Mouse (Mus musculus): ENCODE data around the gene Arfgap3. TPM values are rescaled to one million over a fixed set of nuclear protein-coding genes. Genes with fewer than 3 reads are reported as not detected.

The Arfgap3 gene
- polyA plus RNA-seq, 1 experiment from 2014 or later, result 41.1 TPM

DNA sequence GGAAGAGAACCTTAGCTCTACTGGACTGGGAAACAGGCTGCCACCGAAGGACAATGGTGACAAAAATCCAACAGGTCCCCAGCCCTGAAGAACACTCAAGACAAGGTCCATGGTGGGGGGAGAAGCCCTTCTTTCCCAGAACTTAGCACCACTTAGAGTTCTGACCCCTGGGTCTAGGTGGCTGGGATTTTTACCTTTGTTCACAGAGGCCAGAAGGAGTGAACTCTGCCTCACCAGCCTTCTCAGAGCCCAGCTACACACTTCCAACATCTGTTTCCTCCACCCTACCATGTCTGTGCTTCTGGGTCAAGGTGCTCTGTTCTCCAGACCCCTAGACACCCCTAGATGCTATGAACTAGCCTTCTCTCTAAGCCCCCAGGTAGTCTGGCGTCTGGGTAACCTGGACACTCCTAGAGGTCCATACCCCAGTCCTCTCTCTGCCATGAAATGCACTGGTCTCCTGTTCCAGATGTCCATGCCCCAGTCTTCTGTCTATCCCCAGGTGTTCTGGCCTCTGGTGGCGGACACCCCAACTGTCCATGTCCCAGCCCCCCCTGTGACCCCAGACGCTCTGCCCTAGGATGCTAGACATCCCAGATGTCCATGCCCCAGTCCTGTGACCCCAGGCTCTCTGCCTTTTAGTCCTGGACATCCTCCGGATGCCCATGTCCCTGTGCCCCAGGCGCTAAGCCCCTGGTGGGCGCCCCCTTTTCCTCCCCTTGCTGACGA lies 658 bp downstream of the Arfgap3 start:
- peak overlapping the region; percentile 17; the same call in 1 of the 2 replicates for H3K27ac ChIP-seq (ENCODE audit: low read length)
- 16% methylated on average over 8 of the region's 8 CpGs for WGBS

DNA sequence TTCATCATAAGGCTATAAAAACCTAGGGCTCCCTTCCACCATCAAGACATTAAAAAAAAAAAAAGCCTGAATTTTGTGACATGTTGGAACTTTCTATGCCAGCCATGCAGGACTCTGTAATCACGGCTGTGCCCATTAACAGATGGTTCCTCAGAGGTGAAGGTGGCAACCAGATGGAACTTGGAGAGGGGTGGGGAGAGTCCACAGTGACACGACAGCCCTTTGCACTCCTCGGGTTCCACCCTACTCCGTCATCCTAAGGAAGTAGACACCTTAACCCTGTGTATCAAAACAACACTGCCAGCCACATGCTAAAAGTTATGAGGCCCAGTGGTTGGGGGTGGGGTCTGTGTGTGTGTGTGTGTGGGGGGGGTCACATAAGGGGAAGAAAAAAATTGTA lies 1.3 kb downstream of the Arfgap3 start:
- ATAC-seq (ENCODE audit: low FRiP score, low TSS enrichment), result no peak
- no peaks in the 10 kb centered on the region for H3K9me3 ChIP-seq (ENCODE audit: low read length)
- 0 out of 2 replicates have a peak, but pooled peaks cover 3% of the 10 kb centered on the region for H3K36me3 ChIP-seq (ENCODE audit: insufficient read depth, low read length)
- no peak overlapping the region for H3K27ac ChIP-seq (ENCODE audit: low read length)
- WGBS, result 46% methylated on average over 4 of the region's 4 CpGs
- H3K27me3 ChIP-seq (ENCODE audit: insufficient read depth, low read length), result no peaks in the 10 kb centered on the region
- H3K4me2 ChIP-seq (replicated peaks; ENCODE audit: low read depth, low read length), result peak overlapping the region; percentile 94
- no peak overlapping the region for H3K4me3 ChIP-seq (ENCODE audit: low read length)
- H3K4me1 ChIP-seq (ENCODE audit: insufficient read depth, low read length), result peaks cover 24% of the 10 kb centered on the region
- H3K9ac ChIP-seq (replicated peaks; ENCODE audit: low read length), result peak overlapping the region; percentile 25; the same call in 1 of the 2 replicates

More for the DNA sequence above, 658 bp downstream of the Arfgap3 start:
- peak; percentile 32 for ATAC-seq (ENCODE audit: low FRiP score, low TSS enrichment)
- Histone ChIP-seq H3K4me1 (ENCODE audit: insufficient read depth, low read length) (peaks cover 23% of the 10 kb centered on the region), H3K9me3 (ENCODE audit: low read length) (no peaks in the 10 kb centered on the region), H3K9ac (replicated peaks; ENCODE audit: low read length) (peak overlapping the region; percentile 84), H3K4me2 (replicated peaks; ENCODE audit: low read depth, low read length) (peak overlapping the region; percentile 94), H3K27me3 (ENCODE audit: insufficient read depth, low read length) (no peaks in the 10 kb centered on the region), H3K36me3 (ENCODE audit: insufficient read depth, low read length) (0 out of 2 replicates have a peak, but pooled peaks cover 3% of the 10 kb centered on the region), H3K4me3 (ENCODE audit: low read length) (peak overlapping the region; percentile 93)

DNA sequence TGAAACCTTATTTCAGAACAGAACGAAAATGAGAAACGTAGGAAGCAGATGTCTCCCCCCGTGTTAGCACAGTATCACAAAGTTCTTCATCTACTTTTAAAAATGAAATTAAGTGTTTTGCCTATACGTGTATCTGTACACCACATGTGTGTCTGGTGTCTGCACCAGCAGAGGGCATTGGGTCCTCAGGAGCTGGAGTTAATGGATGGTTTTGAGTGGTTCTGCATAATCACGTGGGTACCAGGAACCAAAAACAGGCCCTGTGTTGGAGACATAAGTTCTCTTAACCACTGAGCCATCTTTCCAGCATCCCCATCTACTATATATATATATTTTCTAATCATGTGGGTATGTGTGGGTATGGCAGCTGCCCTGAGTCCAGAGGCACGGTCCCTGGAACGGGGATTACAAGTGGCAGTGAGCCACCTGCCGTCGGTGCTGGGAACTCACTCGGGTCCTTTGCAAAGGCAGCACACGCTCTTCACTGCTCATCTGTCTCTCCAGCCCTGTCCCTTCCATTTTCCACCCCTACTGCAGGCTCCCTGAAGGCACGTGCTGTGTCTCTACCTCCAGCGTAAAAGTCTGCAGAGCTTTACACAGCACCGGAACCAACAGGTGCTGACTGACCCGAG lies 4.0 kb downstream of the Arfgap3 start:
- H3K9ac ChIP-seq (replicated peaks; ENCODE audit: low read length), result no peak overlapping the region
- H3K4me3 ChIP-seq (ENCODE audit: low read length), result no peak overlapping the region
- H3K4me2 ChIP-seq (replicated peaks; ENCODE audit: low read depth, low read length), result no peak overlapping the region
- no peaks in the 10 kb centered on the region for H3K9me3 ChIP-seq (ENCODE audit: low read length)
- H3K27ac ChIP-seq (ENCODE audit: low read length), result no peak overlapping the region
- H3K36me3 ChIP-seq (ENCODE audit: insufficient read depth, low read length), result peaks cover 15% of the 10 kb centered on the region
- H3K27me3 ChIP-seq (ENCODE audit: insufficient read depth, low read length), result no peaks in the 10 kb centered on the region
- WGBS, result 89% methylated on average over 15 of the region's 15 CpGs
- no peak for ATAC-seq (ENCODE audit: low FRiP score, low TSS enrichment)
- H3K4me1 ChIP-seq (ENCODE audit: insufficient read depth, low read length), result peaks cover 24% of the 10 kb centered on the region

DNA sequence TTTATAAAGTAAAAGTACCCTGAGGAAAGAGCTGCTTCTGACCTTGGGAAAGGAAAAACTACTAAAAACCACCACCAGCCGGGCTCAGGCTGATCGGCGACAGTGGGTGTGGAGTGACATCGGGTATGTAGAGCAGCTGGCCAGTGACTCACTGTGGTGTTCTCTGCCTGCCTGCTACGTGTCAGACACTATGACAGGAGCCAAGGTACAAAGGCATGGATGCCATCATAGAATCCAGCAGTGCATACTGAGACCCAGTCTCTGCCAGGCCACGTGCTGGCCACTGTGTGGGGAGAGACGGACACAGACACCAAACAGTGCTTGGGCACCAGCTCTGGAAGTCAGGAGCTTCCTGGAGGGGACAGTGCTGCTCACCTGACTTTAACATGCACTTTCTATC lies 5.1 kb downstream of the Arfgap3 start:
- Histone ChIP-seq H3K4me3 (ENCODE audit: low read length) (no peak overlapping the region), H3K9me3 (ENCODE audit: low read length) (no peaks in the 10 kb centered on the region), H3K4me1 (ENCODE audit: insufficient read depth, low read length) (peaks cover 21% of the 10 kb centered on the region), H3K27me3 (ENCODE audit: insufficient read depth, low read length) (no peaks in the 10 kb centered on the region), H3K36me3 (ENCODE audit: insufficient read depth, low read length) (peaks cover 15% of the 10 kb centered on the region), H3K4me2 (replicated peaks; ENCODE audit: low read depth, low read length) (no peak overlapping the region), H3K9ac (replicated peaks; ENCODE audit: low read length) (no peak overlapping the region), H3K27ac (ENCODE audit: low read length) (no peak overlapping the region)
- no peak for ATAC-seq (ENCODE audit: low FRiP score, low TSS enrichment)
- 76% methylated on average over 7 of the region's 7 CpGs for WGBS

DNA sequence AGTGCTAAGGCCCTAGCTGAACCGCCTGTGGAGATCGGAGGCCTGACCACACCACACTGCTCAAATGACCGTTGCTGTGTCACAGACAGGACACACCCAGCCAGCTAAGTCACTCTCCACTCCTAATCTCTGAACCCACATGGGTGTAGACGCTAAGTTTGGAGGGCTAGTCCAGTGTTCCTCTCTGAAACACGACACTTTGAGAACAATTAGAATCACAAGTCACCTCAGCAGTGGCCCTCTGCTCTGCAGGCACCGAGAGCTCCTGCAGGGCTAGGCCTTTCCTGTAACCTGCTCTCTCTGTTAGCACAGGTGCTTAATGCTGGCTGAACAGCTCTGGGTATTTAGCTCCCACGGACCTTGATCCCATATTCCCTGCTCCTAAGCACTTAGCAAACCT lies 5.9 kb downstream of the Arfgap3 start:
- H3K27me3 ChIP-seq (ENCODE audit: insufficient read depth, low read length), result no peaks in the 10 kb centered on the region
- H3K4me3 ChIP-seq (ENCODE audit: low read length), result no peak overlapping the region
- H3K4me2 ChIP-seq (replicated peaks; ENCODE audit: low read depth, low read length), result no peak overlapping the region
- no peak overlapping the region for H3K27ac ChIP-seq (ENCODE audit: low read length)
- ATAC-seq (ENCODE audit: low FRiP score, low TSS enrichment), result peak; percentile 42; the same call in 1 of the 2 replicates
- 24% methylated on average over 7 of the region's 7 CpGs for WGBS
- no peak overlapping the region for H3K9ac ChIP-seq (replicated peaks; ENCODE audit: low read length)
- peaks cover 15% of the 10 kb centered on the region for H3K4me1 ChIP-seq (ENCODE audit: insufficient read depth, low read length)
- H3K36me3 ChIP-seq (ENCODE audit: insufficient read depth, low read length), result peaks cover 15% of the 10 kb centered on the region
- H3K9me3 ChIP-seq (ENCODE audit: low read length), result no peaks in the 10 kb centered on the region

DNA sequence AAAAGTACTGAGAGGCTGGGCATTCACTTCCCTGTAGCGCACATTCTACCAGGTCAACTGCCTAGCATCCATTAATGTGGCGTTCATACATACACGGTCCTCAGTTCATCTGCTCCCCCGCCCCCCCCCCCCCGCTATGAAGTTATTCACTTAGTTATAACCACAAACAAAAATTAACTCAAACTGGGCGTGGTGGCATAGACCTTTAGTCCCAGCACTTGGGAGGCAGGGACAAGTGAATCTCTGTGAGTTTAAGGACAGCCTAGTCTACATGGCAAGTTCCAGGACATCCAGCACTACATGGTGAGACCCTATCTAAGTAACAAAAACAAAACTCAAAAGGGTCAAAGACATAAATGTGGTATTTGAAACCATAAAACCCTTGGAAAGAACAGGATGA lies 11.1 kb downstream of the Arfgap3 start:
- Histone ChIP-seq H3K9ac (replicated peaks; ENCODE audit: low read length) (no peak overlapping the region), H3K27ac (ENCODE audit: low read length) (no peak overlapping the region), H3K36me3 (ENCODE audit: insufficient read depth, low read length) (peaks cover 31% of the 10 kb centered on the region), H3K4me1 (ENCODE audit: insufficient read depth, low read length) (peaks cover 6% of the 10 kb centered on the region), H3K9me3 (ENCODE audit: low read length) (no peaks in the 10 kb centered on the region), H3K27me3 (ENCODE audit: insufficient read depth, low read length) (no peaks in the 10 kb centered on the region), H3K4me3 (ENCODE audit: low read length) (no peak overlapping the region), H3K4me2 (replicated peaks; ENCODE audit: low read depth, low read length) (no peak overlapping the region)
- 86% methylated on average over 6 of the region's 6 CpGs for WGBS
- no peak for ATAC-seq (ENCODE audit: low FRiP score, low TSS enrichment)

DNA sequence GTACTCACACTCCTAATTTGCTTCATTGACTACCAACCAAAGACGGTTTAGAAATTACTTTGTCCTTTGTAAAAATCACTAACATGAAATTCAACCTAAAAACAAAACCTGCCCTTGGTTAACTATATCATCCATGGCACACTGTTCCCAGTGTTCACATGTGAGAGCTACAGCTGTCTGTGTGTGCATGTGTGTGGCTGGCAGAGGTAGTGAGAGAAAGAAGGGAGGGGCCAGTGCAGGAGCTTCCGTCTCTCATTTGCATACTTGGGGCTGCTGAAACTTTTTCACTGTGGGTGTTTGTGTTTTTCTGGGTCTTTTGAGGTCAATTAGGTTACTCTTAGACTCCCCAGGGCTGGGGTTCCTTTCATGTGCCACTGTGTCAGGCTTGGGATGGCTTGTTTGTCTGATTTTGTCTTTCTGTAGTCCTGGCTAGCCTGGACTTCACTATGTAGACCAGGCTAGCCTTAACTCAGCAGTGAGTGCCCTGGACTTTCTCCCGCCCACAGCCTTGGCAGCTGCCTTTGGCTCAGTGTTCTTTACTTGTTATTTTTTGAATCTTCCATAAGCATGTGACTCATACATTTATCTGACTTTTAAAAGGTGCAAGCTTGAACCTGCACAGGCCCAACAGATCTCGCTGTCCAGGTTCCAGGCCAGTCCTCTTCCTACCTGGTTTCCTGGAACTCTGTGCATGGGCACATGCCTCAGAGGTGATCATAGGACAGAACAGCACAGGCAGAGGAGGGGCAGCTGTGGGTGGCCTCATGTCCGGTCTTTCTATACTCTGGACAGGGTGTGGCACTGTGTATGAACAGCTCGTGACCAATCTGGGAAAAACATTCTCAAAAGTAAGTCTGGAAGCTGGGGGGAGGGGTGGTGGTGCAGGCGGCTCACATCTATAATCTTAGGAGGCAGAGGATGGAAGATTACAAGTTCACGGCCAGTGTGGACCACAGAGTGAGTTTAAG lies 11.9 kb downstream of the Arfgap3 start:
- H3K9me3 ChIP-seq (ENCODE audit: low read length), result no peaks in the 10 kb centered on the region
- ATAC-seq (ENCODE audit: low FRiP score, low TSS enrichment), result 0 out of 2 replicates have a peak, but pooled peaks have one; percentile 65
- 79% methylated on average over 8 of the region's 8 CpGs for WGBS
- H3K27me3 ChIP-seq (ENCODE audit: insufficient read depth, low read length), result no peaks in the 10 kb centered on the region
- peaks cover 38% of the 10 kb centered on the region for H3K36me3 ChIP-seq (ENCODE audit: insufficient read depth, low read length)
- no peak overlapping the region for H3K27ac ChIP-seq (ENCODE audit: low read length)
- H3K4me1 ChIP-seq (ENCODE audit: insufficient read depth, low read length), result peaks cover 6% of the 10 kb centered on the region
- H3K9ac ChIP-seq (replicated peaks; ENCODE audit: low read length), result no peak overlapping the region
- H3K4me3 ChIP-seq (ENCODE audit: low read length), result no peak overlapping the region
- H3K4me2 ChIP-seq (replicated peaks; ENCODE audit: low read depth, low read length), result no peak overlapping the region

DNA sequence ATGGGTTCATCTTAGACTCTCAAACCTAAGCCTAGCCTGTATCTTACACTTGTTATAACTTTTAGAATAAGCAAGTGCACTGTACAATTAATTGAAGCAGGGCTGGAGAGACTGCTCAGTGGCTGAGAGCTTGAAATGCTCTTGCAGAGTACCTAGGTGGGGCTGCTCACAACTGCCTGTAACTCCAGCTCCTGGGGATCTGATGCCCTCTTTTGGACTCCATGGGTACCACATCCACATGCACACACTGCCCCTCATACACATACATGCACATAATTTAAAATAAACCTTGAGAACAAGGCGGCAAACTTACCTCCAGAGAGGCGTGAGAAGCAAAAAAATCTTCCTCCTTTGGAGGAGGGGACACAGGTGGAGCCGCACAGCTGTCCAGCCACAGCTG lies 17.7 kb downstream of the Arfgap3 start:
- no peak overlapping the region for H3K4me3 ChIP-seq (ENCODE audit: low read length)
- ATAC-seq (ENCODE audit: low FRiP score, low TSS enrichment), result no peak
- 85% methylated on average over 3 of the region's 3 CpGs for WGBS
- H3K9ac ChIP-seq (replicated peaks; ENCODE audit: low read length), result no peak overlapping the region
- no peaks in the 10 kb centered on the region for H3K9me3 ChIP-seq (ENCODE audit: low read length)
- no peak overlapping the region for H3K27ac ChIP-seq (ENCODE audit: low read length)
- no peaks in the 10 kb centered on the region for H3K27me3 ChIP-seq (ENCODE audit: insufficient read depth, low read length)
- no peak overlapping the region for H3K4me2 ChIP-seq (replicated peaks; ENCODE audit: low read depth, low read length)
- H3K36me3 ChIP-seq (ENCODE audit: insufficient read depth, low read length), result peaks cover 53% of the 10 kb centered on the region
- no peaks in the 10 kb centered on the region for H3K4me1 ChIP-seq (ENCODE audit: insufficient read depth, low read length)

DNA sequence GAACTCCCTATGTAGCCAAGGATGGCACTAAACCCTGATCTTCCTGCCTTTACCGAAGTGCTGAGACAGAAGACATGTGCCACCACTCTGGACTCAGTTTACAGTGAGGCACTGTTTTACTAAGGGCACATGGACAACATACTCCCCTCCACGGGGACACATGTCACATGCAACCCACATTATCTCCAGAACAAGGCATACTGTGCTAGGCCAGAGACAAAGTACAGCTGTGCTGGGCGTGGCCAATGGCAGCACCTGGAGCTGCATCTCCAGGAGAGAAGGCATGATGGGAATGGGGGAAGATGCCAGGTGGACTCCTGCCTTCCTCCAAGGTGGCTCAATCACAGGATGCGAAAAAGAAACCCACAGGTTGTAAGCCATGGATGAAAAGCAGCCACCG lies 21.1 kb downstream of the Arfgap3 start:
- WGBS, result 82% methylated on average over 5 of the region's 5 CpGs

More for the DNA sequence above, 21.1 kb downstream of the Arfgap3 start:
- no peak overlapping the region for H3K4me2 ChIP-seq (replicated peaks; ENCODE audit: low read depth, low read length)
- H3K9me3 ChIP-seq (ENCODE audit: low read length), result no peaks in the 10 kb centered on the region
- H3K4me3 ChIP-seq (ENCODE audit: low read length), result no peak overlapping the region
- H3K27me3 ChIP-seq (ENCODE audit: insufficient read depth, low read length), result no peaks in the 10 kb centered on the region
- H3K4me1 ChIP-seq (ENCODE audit: insufficient read depth, low read length), result no peaks in the 10 kb centered on the region
- no peak overlapping the region for H3K27ac ChIP-seq (ENCODE audit: low read length)
- H3K36me3 ChIP-seq (ENCODE audit: insufficient read depth, low read length), result peaks cover 47% of the 10 kb centered on the region
- no peak overlapping the region for H3K9ac ChIP-seq (replicated peaks; ENCODE audit: low read length)
- ATAC-seq (ENCODE audit: low FRiP score, low TSS enrichment), result no peak

Data from kidney, embryonic 16.5 days (tissue).